Mouse (Mus musculus): Measurements from ENCODE around the gene Nfkb2. TPM values are rescaled to one million over a fixed set of nuclear protein-coding genes. Genes with fewer than 3 reads are reported as not detected.

Gene Nfkb2
- polyA plus RNA-seq, 1 experiment from 2014 or later = 6.0 TPM

GRCm38 (mm10) chr19:46306751-46307289, 2.7 kb downstream of the Nfkb2 start:
- no peak for ATAC-seq (replicated peaks; ENCODE audit: low FRiP score)
- H3K4me3 ChIP-seq (ENCODE audit: low read depth, low read length) = no peak overlapping the region
- peaks cover 16% of the 10 kb centered on the region for H3K27me3 ChIP-seq (replicated peaks; ENCODE audit: control insufficient read depth, insufficient read depth, low read length)
- no peak overlapping the region for H3K4me2 ChIP-seq
- no peaks in the 10 kb centered on the region for H3K9me3 ChIP-seq (ENCODE audit: control insufficient read depth, low read length)
- no peak overlapping the region for H3K27ac ChIP-seq (ENCODE audit: low read depth, low read length)
- peak; percentile 30 for DNase-seq (ENCODE audit: low spot score)
- 88% methylated on average over 9 of the region's 9 CpGs for WGBS
- H3K36me3 ChIP-seq (ENCODE audit: control insufficient read depth, insufficient read depth, low read length) = peaks cover 10% of the 10 kb centered on the region
- H3K4me1 ChIP-seq (replicated peaks; ENCODE audit: control insufficient read depth, insufficient read depth, low read length) = peaks cover 16% of the 10 kb centered on the region
- no peak overlapping the region for H3K9ac ChIP-seq (ENCODE audit: low read depth, low read length)

- Histone ChIP-seq H3K9me3 (ENCODE audit: control insufficient read depth, low read length) (no peaks in the 10 kb centered on the region), H3K27ac (ENCODE audit: low read depth, low read length) (no peak overlapping the region), H3K27me3 (replicated peaks; ENCODE audit: control insufficient read depth, insufficient read depth, low read length) (peaks cover 21% of the 10 kb centered on the region), H3K4me3 (ENCODE audit: low read depth, low read length) (no peak overlapping the region), H3K4me2 (no peak overlapping the region), H3K9ac (ENCODE audit: low read depth, low read length) (no peak overlapping the region), H3K36me3 (ENCODE audit: control insufficient read depth, insufficient read depth, low read length) (peaks cover 13% of the 10 kb centered on the region), H3K4me1 (replicated peaks; ENCODE audit: control insufficient read depth, insufficient read depth, low read length) (peaks cover 16% of the 10 kb centered on the region)
- WGBS = 78% methylated on average over 16 of the region's 16 CpGs
- ATAC-seq (replicated peaks; ENCODE audit: low FRiP score) = no peak
- DNase-seq (ENCODE audit: low spot score) = peak; percentile 27
Observed at GRCm38 (mm10) chr19:46307781-46308180, 3.7 kb downstream of the Nfkb2 start.

- Histone ChIP-seq H3K9ac (ENCODE audit: low read depth, low read length) (peak overlapping the region; percentile 69; the same call in 1 of the 2 replicates), H3K4me1 (replicated peaks; ENCODE audit: control insufficient read depth, insufficient read depth, low read length) (peaks cover 16% of the 10 kb centered on the region), H3K4me3 (ENCODE audit: low read depth, low read length) (peak overlapping the region; percentile 52; the same call in 1 of the 2 replicates), H3K4me2 (peak overlapping the region; percentile 95), H3K27ac (ENCODE audit: low read depth, low read length) (no peak overlapping the region), H3K36me3 (ENCODE audit: control insufficient read depth, insufficient read depth, low read length) (peaks cover 13% of the 10 kb centered on the region), H3K27me3 (replicated peaks; ENCODE audit: control insufficient read depth, insufficient read depth, low read length) (peaks cover 23% of the 10 kb centered on the region), H3K9me3 (ENCODE audit: control insufficient read depth, low read length) (no peaks in the 10 kb centered on the region)
- 62% methylated on average over 16 of the region's 16 CpGs for WGBS
- no peak for ATAC-seq (replicated peaks; ENCODE audit: low FRiP score)
- peak; percentile 33 for DNase-seq (ENCODE audit: low spot score)
Observed at GRCm38 (mm10) chr19:46308303-46308702, 4.2 kb downstream of the Nfkb2 start.

GRCm38 (mm10) chr19:46308706-46309435, 4.8 kb downstream of the Nfkb2 start:
- ATAC-seq (replicated peaks; ENCODE audit: low FRiP score) = 0 out of 2 replicates have a peak, but pooled peaks have one; percentile 8
- Histone ChIP-seq H3K27ac (ENCODE audit: low read depth, low read length) (no peak overlapping the region), H3K36me3 (ENCODE audit: control insufficient read depth, insufficient read depth, low read length) (peaks cover 13% of the 10 kb centered on the region), H3K4me2 (peak overlapping the region; percentile 95), H3K4me3 (ENCODE audit: low read depth, low read length) (peak overlapping the region; percentile 52), H3K9me3 (ENCODE audit: control insufficient read depth, low read length) (no peaks in the 10 kb centered on the region), H3K4me1 (replicated peaks; ENCODE audit: control insufficient read depth, insufficient read depth, low read length) (peaks cover 21% of the 10 kb centered on the region), H3K9ac (ENCODE audit: low read depth, low read length) (peak overlapping the region; percentile 69), H3K27me3 (replicated peaks; ENCODE audit: control insufficient read depth, insufficient read depth, low read length) (peaks cover 27% of the 10 kb centered on the region)
- 2% methylated on average over 47 of the region's 47 CpGs for WGBS
- DNase-seq (ENCODE audit: low spot score) = peak; percentile 83

GRCm38 (mm10) chr19:46309651-46310305, 5.7 kb downstream of the Nfkb2 start:
- Histone ChIP-seq H3K4me1 (replicated peaks; ENCODE audit: control insufficient read depth, insufficient read depth, low read length) (peaks cover 30% of the 10 kb centered on the region), H3K36me3 (ENCODE audit: control insufficient read depth, insufficient read depth, low read length) (peaks cover 13% of the 10 kb centered on the region), H3K9me3 (ENCODE audit: control insufficient read depth, low read length) (no peaks in the 10 kb centered on the region), H3K27me3 (replicated peaks; ENCODE audit: control insufficient read depth, insufficient read depth, low read length) (peaks cover 33% of the 10 kb centered on the region), H3K4me3 (ENCODE audit: low read depth, low read length) (no peak overlapping the region), H3K27ac (ENCODE audit: low read depth, low read length) (no peak overlapping the region), H3K9ac (ENCODE audit: low read depth, low read length) (no peak overlapping the region), H3K4me2 (no peak overlapping the region; the same call in 1 of the 2 replicates)
- DNase-seq (ENCODE audit: low spot score) (peak; percentile 31), ATAC-seq (replicated peaks; ENCODE audit: low FRiP score) (no peak)
- 78% methylated on average over 21 of the region's 21 CpGs for WGBS

- Histone ChIP-seq H3K9me3 (ENCODE audit: control insufficient read depth, low read length) (no peaks in the 10 kb centered on the region), H3K27ac (ENCODE audit: low read depth, low read length) (no peak overlapping the region), H3K4me1 (replicated peaks; ENCODE audit: control insufficient read depth, insufficient read depth, low read length) (peaks cover 32% of the 10 kb centered on the region), H3K4me3 (ENCODE audit: low read depth, low read length) (no peak overlapping the region), H3K4me2 (no peak overlapping the region), H3K27me3 (replicated peaks; ENCODE audit: control insufficient read depth, insufficient read depth, low read length) (peaks cover 38% of the 10 kb centered on the region), H3K36me3 (ENCODE audit: control insufficient read depth, insufficient read depth, low read length) (peaks cover 13% of the 10 kb centered on the region), H3K9ac (ENCODE audit: low read depth, low read length) (no peak overlapping the region)
- DNase-seq (ENCODE audit: low spot score) = peak; percentile 30
- no peak for ATAC-seq (replicated peaks; ENCODE audit: low FRiP score)
- WGBS = 90% methylated on average over 12 of the region's 12 CpGs
Observed at GRCm38 (mm10) chr19:46310312-46310865, 6.3 kb downstream of the Nfkb2 start.

- Histone ChIP-seq H3K27ac (ENCODE audit: low read depth, low read length) (no peak overlapping the region), H3K4me3 (ENCODE audit: low read depth, low read length) (no peak overlapping the region), H3K27me3 (replicated peaks; ENCODE audit: control insufficient read depth, insufficient read depth, low read length) (peaks cover 48% of the 10 kb centered on the region), H3K36me3 (ENCODE audit: control insufficient read depth, insufficient read depth, low read length) (peaks cover 13% of the 10 kb centered on the region), H3K9me3 (ENCODE audit: control insufficient read depth, low read length) (no peaks in the 10 kb centered on the region), H3K4me2 (no peak overlapping the region), H3K4me1 (replicated peaks; ENCODE audit: control insufficient read depth, insufficient read depth, low read length) (peaks cover 36% of the 10 kb centered on the region), H3K9ac (ENCODE audit: low read depth, low read length) (no peak overlapping the region)
- peak; percentile 28 for DNase-seq (ENCODE audit: low spot score)
- no peak for ATAC-seq (replicated peaks; ENCODE audit: low FRiP score)
- WGBS = 91% methylated on average over 9 of the region's 9 CpGs
Observed at GRCm38 (mm10) chr19:46311341-46311740, 7.2 kb downstream of the Nfkb2 start.

DNA sequence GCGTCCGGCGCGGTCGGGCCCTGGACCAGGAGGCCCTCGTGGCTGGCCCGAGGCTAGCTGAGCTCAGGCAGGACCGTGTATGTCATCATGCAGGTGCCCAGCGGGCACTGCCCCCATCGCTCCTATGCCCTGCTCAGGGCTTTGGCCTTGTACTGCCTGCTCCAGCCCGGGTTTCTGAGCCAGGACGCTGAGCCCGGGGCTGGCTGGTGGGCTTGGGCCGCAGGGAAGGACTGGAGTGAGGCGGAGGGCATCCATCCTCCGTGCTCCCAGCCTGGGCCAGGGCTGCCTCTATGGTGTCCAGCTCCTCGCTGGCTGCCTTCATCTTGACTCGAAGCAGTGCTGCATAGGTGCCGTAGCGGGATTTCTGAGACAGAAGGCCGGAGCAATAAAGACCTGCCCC, 8.4 kb downstream of the Nfkb2 start:
- H3K9ac ChIP-seq (ENCODE audit: low read depth, low read length) = no peak overlapping the region
- 89% methylated on average over 21 of the region's 21 CpGs for WGBS
- ATAC-seq (replicated peaks; ENCODE audit: low FRiP score) = no peak

More for the DNA sequence above, 8.4 kb downstream of the Nfkb2 start:
- Histone ChIP-seq H3K4me2 (no peak overlapping the region), H3K27me3 (replicated peaks; ENCODE audit: control insufficient read depth, insufficient read depth, low read length) (peaks cover 54% of the 10 kb centered on the region), H3K27ac (ENCODE audit: low read depth, low read length) (0 out of 2 replicates have a peak overlapping the region, but pooled peaks have one; percentile 32), H3K36me3 (ENCODE audit: control insufficient read depth, insufficient read depth, low read length) (peaks cover 13% of the 10 kb centered on the region), H3K4me3 (ENCODE audit: low read depth, low read length) (no peak overlapping the region), H3K9me3 (ENCODE audit: control insufficient read depth, low read length) (no peaks in the 10 kb centered on the region), H3K4me1 (replicated peaks; ENCODE audit: control insufficient read depth, insufficient read depth, low read length) (peaks cover 47% of the 10 kb centered on the region)
- DNase-seq (ENCODE audit: low spot score) = peak; percentile 31
